Mouse (Mus musculus) embryonic fibroblast, embryonic 13.5 days (primary cell): ENCODE measurements around the gene Aff3. TPM values are rescaled to one million over a fixed set of nuclear protein-coding genes. Genes with fewer than 3 reads are reported as not detected.
A peak's percentile ranks its signal among the peaks of the same experiment; 100 is the strongest.

Experiments used
- H3K27ac ChIP-seq: 2 replicates; pipeline ENCODE4 v1.5.1; 2012; ENCODE audit warnings: low read length, control low read depth, inconsistent platforms; ENCODE audit not compliant: insufficient read depth
- H3K4me1 ChIP-seq: 2 replicates; pipeline ENCODE4 v1.6.1; 2011; ENCODE audit warnings: low read length; ENCODE audit not compliant: control insufficient read depth, insufficient read depth
- H3K4me3 ChIP-seq: 2 replicates; pipeline ENCODE4 v1.5.1; 2011; ENCODE audit warnings: mild to moderate bottlenecking, control low read depth, low read length; ENCODE audit not compliant: insufficient read depth
- CTCF ChIP-seq: IDR thresholded peaks from 2 replicates; pipeline ENCODE4 v1.5.1; 2011; ENCODE audit warnings: mild to moderate bottlenecking, control low read depth, low read length, moderate library complexity, borderline replicate concordance; ENCODE audit not compliant: insufficient read depth
- POLR2A ChIP-seq: IDR thresholded peaks from 2 replicates; pipeline ENCODE4 v1.6.1; 2011; ENCODE audit warnings: low read depth, mild to moderate bottlenecking, control low read depth, low read length, moderate library complexity
- polyA plus RNA-seq: library from polyadenylated mRNA; stranded (reverse); fragments of >200 nt; gene quantifications from 2 replicates; pipeline ENCODE4 v1.2.4, GENCODE M21; 2011; ENCODE audit warnings: low read depth; ENCODE audit not compliant: missing spikeins, insufficient read length

Aff3 gene
- polyA plus RNA-seq, 1 experiment: 20.0 TPM

DNA sequence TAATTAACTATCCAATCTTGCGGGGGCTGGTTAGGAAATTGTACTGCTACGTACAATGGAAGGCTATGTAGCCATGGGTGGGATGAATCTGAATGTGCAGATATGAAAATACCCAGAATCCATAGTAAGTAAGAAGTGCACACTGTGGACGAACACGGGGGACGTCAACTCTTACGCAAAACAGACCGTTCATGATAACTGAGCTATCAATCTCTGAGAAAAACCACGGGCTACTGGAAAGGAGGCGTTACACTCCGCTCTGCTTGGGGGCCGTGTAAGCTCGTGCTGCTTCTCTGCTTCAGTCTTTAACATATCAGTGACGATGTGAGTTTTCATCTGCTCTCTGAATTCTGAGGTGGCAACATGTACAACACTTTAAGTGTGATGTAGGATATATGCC is 114.2 kb downstream of the Aff3 start:
- H3K4me3 ChIP-seq: no peak overlapping the region
- peaks cover 20% of the 10 kb centered on the region for H3K4me1 ChIP-seq
- no peak overlapping the region for H3K27ac ChIP-seq
- no peak for TF ChIP-seq POLR2A
- no peak for TF ChIP-seq CTCF

DNA sequence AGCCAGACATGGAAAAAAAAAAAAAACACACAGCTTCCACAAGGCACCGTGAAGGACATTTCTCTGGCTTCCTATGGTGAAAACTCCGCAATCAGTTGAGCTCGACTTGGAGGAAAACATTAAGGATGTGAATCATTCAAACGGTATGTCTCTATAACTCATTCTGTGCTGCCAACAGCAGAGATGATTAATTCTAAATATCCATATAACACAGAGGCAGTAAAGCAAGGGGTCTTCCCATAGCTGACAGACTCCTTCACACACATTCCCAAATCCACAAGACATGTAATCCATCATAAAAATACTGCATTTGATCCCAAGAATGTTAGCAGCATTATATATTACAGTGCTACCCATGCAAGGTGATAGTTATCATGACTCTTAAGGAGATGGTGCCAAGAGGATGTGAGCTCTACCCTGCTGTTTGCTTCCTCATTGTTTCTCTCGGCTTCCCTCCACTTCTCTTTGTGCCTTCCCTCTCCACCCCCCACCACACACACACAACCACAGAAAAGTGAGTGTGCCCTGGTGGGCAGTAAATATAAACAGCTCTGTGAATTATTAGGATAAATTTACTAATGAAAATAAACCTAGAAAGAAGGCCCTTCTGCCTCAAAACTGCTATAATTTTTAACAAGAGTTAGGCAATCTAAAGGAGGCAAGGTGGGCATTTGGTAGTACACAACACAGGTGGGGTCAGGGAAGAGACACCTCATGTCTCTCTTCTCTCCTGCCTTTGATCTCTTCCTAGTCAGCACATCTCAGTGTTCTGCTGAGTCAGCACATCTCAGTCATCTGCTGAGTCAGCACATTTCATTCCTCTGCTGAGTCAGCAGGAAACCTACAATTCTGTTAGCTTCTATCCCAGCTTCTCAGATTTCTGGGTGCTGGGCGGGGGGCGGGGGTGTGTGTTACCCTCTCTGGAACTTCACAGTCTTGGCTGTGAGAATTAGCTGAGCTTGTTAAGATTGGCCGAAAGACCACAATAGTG is 115.8 kb downstream of the Aff3 start:
- Histone ChIP-seq H3K4me1 (peaks cover 22% of the 10 kb centered on the region), H3K4me3 (no peak overlapping the region), H3K27ac (peak overlapping the region; percentile 42; the same call in 1 of the 2 replicates)
- TF ChIP-seq CTCF (no peak), POLR2A (no peak)

DNA sequence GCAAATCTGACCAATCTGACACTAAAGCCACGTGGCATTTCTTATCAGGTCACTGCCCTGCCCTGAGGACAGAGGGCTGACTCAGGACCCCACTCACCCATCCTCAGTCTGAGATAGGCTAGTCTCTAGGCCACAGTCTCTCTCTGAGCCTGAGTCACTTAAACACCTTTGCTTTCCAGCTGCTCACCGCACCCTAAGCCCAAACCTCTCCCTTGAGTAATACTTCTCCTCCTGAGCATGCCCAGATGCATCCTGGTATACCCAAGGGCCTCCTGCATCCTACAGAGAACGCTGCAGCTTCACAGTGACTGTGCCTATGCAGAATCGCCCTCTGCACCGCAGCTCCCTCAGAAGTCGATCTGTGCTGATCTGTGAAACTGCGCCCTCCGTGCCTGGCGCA is 117.1 kb downstream of the Aff3 start:
- Histone ChIP-seq H3K4me3 (no peak overlapping the region), H3K4me1 (peaks cover 22% of the 10 kb centered on the region), H3K27ac (no peak overlapping the region)
- TF ChIP-seq CTCF: no peak
- no peak for TF ChIP-seq POLR2A

DNA sequence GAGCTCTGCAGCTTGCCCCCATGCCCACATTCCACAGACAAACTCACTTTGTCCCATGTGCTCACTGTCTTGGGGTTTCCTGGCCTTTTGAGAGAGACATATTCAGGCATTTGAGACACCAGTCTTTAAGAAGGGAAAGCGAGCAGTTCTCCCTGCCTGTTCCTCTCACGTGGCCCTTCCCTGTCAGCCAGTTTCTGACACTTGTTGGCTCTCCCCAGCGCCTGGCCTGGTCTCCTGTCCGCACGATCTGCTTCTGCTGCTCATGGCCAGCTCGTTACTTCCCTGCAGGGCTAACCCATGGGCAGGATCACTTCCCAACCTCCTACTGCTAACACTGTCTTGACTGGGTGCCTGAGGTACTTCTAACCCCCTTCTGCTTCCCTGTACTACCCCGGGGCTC is 118.1 kb downstream of the Aff3 start:
- Histone ChIP-seq H3K27ac (no peak overlapping the region), H3K4me1 (peaks cover 22% of the 10 kb centered on the region), H3K4me3 (no peak overlapping the region)
- no peak for TF ChIP-seq CTCF
- no peak for TF ChIP-seq POLR2A

DNA sequence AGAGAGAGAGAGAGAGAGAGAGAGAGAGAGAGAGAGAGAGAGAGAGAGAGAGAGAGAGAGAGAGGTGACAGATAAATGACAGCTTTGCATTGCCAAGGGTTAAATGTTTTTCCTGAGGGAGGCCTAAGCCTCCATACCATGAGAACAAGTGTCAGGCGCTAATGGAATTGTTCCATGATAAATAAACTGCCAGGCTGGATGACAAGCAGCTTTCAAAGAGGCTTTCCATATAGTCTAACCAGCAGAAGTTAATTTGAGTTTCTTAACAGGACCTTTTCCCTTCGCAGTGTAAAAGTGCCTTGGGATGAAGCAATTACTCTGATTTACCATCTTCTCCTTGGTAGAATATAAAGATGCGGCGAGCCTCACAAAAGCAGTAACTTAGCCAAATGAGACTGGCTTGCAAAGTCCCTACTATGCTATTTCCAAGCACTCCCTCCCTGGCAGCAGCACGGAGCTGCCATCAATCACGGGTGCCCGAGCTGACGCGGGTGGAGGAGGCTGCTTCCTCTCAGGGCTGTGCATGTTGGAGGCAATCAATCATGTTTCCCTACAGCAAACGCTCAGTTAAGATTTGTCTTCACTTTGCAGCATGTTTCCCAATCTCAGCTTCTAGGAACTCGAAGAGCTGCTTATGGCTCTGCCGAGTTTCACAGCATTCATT is 119.3 kb downstream of the Aff3 start:
- no peak overlapping the region for H3K4me3 ChIP-seq
- H3K27ac ChIP-seq: peak overlapping the region; percentile 8; the same call in 1 of the 2 replicates
- H3K4me1 ChIP-seq: peaks cover 22% of the 10 kb centered on the region
- no peak for TF ChIP-seq POLR2A
- no peak for TF ChIP-seq CTCF

DNA sequence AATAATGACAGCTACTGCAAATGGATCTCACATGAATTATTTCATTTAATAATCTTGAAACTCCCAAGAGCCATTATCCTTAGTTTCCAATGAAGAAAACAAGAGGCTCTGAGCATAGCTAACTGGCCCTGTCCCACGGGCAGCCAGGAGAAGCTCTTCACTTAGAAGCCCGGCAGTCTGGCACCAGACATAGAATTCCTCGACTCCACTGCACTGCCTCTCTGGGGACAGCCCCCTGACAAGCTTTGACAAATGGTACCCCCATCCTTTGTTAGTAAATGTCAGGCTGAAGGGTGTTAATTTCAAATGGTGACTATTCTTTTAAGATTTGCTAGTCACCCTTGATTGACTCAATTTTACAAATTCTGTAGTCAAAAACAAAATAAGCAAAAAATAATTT is 120.3 kb downstream of the Aff3 start:
- Histone ChIP-seq H3K4me3 (no peak overlapping the region), H3K4me1 (peaks cover 22% of the 10 kb centered on the region), H3K27ac (no peak overlapping the region)
- no peak for TF ChIP-seq POLR2A

DNA sequence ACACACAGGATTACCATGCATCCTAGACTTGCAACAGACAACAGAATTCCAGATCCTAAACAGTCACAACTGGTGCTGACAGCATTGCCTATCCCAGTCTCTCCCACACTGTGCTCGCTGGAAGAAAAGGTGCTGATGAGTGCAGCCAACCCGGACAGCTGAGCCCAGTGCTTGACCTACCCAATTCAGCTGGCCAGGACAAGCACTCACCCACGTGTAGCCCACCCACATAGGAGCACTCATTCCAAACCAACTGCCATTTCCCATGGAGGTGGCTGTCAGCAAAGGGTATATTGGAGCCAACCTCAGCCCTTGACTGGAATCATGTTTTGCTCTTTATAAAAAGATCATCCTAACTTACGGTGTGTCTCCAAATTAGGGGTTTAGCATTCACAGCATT is 123.2 kb downstream of the Aff3 start:
- peaks cover 10% of the 10 kb centered on the region for H3K4me1 ChIP-seq
- TF ChIP-seq CTCF (no peak), POLR2A (no peak)
- no peak overlapping the region for H3K27ac ChIP-seq
- H3K4me3 ChIP-seq: no peak overlapping the region

DNA sequence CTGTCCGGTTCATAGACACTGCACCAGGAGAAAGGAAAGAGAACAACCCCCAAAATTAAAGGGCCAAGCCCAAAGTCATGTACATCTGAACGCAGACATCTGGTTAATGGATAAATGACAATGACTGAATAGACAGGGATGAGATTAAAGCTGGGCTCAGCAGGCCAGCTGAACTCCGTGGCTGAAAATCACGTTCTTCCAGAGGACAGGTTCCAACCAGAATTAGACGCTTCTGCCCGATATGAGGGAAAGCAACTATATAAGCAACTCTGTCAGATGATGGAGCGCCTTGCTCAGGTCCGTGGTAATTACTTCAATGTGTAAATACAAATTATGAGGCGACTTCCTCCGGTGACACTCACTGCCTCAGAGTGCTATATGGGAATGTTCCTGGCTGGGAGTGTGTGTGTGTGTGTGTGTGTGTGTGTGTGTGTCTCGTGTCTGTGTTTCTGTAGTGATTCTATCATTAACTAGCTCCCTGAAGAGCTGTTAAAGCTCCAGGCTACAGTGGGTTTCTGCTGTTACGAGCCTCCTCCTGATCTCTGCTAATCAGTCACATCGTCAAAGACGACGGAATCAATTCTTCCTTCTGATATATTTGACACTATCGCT is 127.7 kb downstream of the Aff3 start:
- H3K4me1 ChIP-seq: no peaks in the 10 kb centered on the region
- H3K27ac ChIP-seq: no peak overlapping the region
- TF ChIP-seq CTCF: no peak
- TF ChIP-seq POLR2A: no peak
- no peak overlapping the region for H3K4me3 ChIP-seq

DNA sequence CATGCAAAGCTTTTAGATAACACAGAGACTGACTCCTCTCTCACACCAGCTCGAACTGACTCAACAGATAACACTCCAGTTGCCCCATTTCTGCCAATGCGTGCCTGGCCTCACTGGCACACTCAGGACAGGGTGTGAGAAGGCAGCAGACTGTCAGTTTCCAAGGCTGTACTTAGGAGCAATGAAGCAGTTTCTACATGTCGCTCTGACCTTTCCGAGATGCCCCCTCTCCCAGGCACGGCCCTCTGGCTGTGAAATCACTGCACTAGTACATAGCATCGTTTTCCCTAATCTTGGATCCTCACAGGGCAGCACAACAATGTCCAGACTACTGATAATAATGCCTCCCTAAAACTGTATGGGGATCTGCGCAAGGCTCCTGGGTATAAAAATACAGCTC is 132.2 kb downstream of the Aff3 start:
- Histone ChIP-seq H3K4me1 (no peaks in the 10 kb centered on the region), H3K4me3 (no peak overlapping the region), H3K27ac (no peak overlapping the region)
- no peak for TF ChIP-seq POLR2A
- no peak for TF ChIP-seq CTCF

DNA sequence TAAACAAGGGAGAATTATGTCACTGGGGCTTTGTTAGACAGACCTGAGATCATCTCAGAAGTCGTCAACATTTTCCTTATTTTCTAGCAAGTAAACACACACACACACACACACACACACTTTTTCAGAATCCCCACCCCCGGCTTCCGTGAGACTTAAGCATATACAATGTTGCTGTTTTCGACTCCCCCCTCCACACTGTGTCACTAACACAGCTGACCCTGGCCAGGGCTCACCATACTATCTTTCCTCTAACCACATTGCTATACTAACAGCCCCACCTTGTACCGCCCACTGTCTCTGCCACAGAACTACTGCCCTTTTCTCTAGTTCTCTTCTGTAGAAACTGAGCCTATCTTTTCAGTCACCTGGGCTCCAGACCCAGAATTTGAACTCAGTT is 136.1 kb downstream of the Aff3 start:
- Histone ChIP-seq H3K27ac (no peak overlapping the region), H3K4me1 (no peaks in the 10 kb centered on the region), H3K4me3 (no peak overlapping the region)
- TF ChIP-seq CTCF (no peak), POLR2A (no peak)
